Mouse (Mus musculus) forebrain, embryonic 11.5 days (tissue): ENCODE data around the gene Cherp. TPM values are rescaled to one million over a fixed set of nuclear protein-coding genes. Genes with fewer than 3 reads are reported as not detected.

Source experiments
- ATAC-seq: fragments of 200-750 bp; cut with Nextera tagmentation; replicated peaks from 2 replicates; pipeline ENCODE4 v1.8.0; 2017; ENCODE audit warnings: moderate TSS enrichment; ENCODE audit not compliant: low FRiP score
- DNase-seq: peaks from one replicate; pipeline ENCODE4 v3.0.0-alpha.2; 2017; ENCODE audit warnings: low spot score
- H3K27ac ChIP-seq: fragments of 300-500 bp; sonication (generic); 2 replicates; pipeline ENCODE4 v1.5.1; 2014; ENCODE audit warnings: low read depth, low read length
- H3K27me3 ChIP-seq: fragments of 300-500 bp; sonication (generic); 2 replicates; pipeline ENCODE4 v1.6.1; 2014; ENCODE audit warnings: mild to moderate bottlenecking, low read length, mixed read lengths; ENCODE audit not compliant: control insufficient read depth, insufficient read depth
- H3K36me3 ChIP-seq: fragments of 300-500 bp; sonication (generic); 2 replicates; pipeline ENCODE4 v1.6.1; 2014; ENCODE audit warnings: mild to moderate bottlenecking, low read length, moderate library complexity, mixed read lengths; ENCODE audit not compliant: control insufficient read depth, insufficient read depth
- H3K4me1 ChIP-seq: fragments of 300-500 bp; sonication (generic); replicated peaks from 2 replicates; pipeline ENCODE4 v1.6.1; 2014; ENCODE audit warnings: low read length, mixed read lengths; ENCODE audit not compliant: control insufficient read depth, insufficient read depth
- H3K4me2 ChIP-seq: fragments of 300-500 bp; sonication (generic); 2 replicates; pipeline ENCODE4 v1.6.1; 2014; ENCODE audit warnings: low read depth, mild to moderate bottlenecking, low read length, moderate library complexity, mixed read lengths; ENCODE audit not compliant: severe bottlenecking
- H3K4me3 ChIP-seq: fragments of 300-500 bp; sonication (generic); 2 replicates; pipeline ENCODE4 v1.5.1; 2014; ENCODE audit warnings: low read depth, low read length
- H3K9ac ChIP-seq: fragments of 300-500 bp; sonication (generic); 2 replicates; pipeline ENCODE4 v1.6.1; 2014; ENCODE audit warnings: low read length
- H3K9me3 ChIP-seq: fragments of 300-500 bp; sonication (generic); 2 replicates; pipeline ENCODE4 v1.6.1; 2016; ENCODE audit warnings: low read length, mixed read lengths; ENCODE audit not compliant: control insufficient read depth
- WGBS: fragments of 180-500 bp; shearing (Covaris S2); extraction: QIAGEN DNeasy Blood & Tissue Kit; methylation state at CpG from one replicate; pipeline ENCODE4 v1.1.7; 2014; 5-methylcytosine and 5-hydroxymethylcytosine counted together
- polyA plus RNA-seq: library from polyadenylated mRNA; unstranded; fragments of >200 nt; fragmentation: Nextera tagmentation; extraction: Ambion mirVana; gene quantifications from 2 replicates; pipeline ENCODE4 v1.2.1, GENCODE M21; 2014

Gene Cherp
- polyA plus RNA-seq, 1 experiment from 2014 or later = 107 TPM

DNA sequence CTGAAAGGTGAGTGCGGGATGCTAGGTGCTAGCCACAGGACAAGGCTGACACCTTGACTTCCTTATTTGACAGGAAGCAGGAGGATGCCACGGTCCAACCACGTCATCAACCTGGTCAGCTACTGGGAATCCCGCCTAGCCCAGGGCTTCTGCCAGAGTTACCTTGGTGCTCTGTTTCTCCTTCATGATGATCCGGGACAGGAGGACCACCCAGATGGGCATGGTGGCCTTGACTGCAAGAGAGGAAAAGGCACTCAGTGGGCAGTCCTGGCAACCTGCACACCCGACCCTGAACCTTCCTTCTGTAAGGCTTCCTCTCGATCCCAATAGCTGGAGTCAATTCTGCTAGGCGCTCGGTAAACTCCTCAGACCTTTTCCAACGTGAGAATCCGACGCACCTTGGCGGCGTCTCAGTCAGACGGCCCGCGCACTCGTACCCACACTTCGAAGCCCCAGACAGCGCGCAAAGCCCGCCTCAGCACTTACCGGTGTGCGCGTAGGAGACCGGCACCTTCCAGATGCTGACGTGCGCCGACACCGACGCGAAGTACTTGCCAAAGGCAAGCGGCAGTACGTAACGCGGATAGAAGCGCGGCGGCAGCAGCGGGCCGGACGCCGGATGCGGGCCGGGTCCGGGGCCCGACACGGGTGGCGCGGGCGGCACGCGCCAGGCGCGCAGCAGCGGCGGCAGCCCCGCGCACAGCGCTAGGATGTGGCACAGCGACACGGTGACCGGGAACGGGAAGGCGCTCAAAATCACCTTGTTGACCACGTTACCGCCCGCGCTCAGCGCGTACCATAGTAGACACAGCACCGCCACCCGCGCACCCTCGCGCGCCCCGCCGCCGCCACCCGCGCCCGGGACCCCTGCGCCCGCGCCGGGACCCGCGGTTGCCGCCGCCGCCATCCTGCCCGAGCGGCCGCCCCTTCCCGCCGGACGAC lies 16.9 kb upstream of the Cherp start, which contains the start of gene Slc35e1:
Slc35e1 (minus strand) TSS at position 935 of the 942 bp plus-strand sequence.
- peaks cover 9% of the 10 kb centered on the region; the same call in 1 of the 2 replicates for H3K4me1 ChIP-seq
- ATAC-seq (peak; percentile 67), DNase-seq (no peak)
- H3K27ac ChIP-seq = peak within 1 kb of the TSS; percentile 37
- H3K27me3 ChIP-seq = no peaks in the 10 kb centered on the region
- H3K9me3 ChIP-seq = no peaks in the 10 kb centered on the region
- WGBS = under 1% methylated on average over 90 of the region's 98 CpGs
- H3K36me3 ChIP-seq = peaks cover 2% of the 10 kb centered on the region; the same call in 1 of the 2 replicates
- peak within 1 kb of the TSS; percentile 84 for H3K9ac ChIP-seq
- H3K4me3 ChIP-seq = peak within 1 kb of the TSS; percentile 86
- peak within 1 kb of the TSS; percentile 91 for H3K4me2 ChIP-seq

DNA sequence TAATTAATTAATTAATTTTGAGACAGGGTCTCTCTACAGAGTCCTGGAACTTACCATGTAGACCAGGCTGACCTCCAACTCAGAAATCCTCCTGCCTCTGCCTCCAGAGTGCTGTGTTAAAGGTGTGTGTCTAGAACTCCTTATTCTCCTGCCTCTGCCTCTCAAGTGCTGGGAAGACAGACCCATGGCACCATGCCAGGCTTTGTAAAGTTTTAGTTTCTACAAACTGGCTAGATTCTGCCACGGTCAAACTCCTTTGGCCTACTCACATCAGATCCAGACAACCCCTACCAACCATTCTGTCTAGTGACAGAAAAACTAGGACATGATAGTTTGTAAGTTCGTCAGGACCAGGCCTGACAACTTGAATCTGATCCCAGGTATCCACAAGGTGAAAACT lies 16.0 kb upstream of the Cherp start:
- peak overlapping the region; percentile 91; the same call in 1 of the 2 replicates for H3K4me2 ChIP-seq
- DNase-seq (no peak), ATAC-seq (no peak)
- H3K4me3 ChIP-seq = no peak overlapping the region
- peaks cover 2% of the 10 kb centered on the region; the same call in 1 of the 2 replicates for H3K36me3 ChIP-seq
- peaks cover 9% of the 10 kb centered on the region; the same call in 1 of the 2 replicates for H3K4me1 ChIP-seq
- H3K9me3 ChIP-seq = no peaks in the 10 kb centered on the region
- H3K27ac ChIP-seq = no peak overlapping the region
- no peak overlapping the region for H3K9ac ChIP-seq
- WGBS = 79% methylated on average over 2 of the region's 2 CpGs
- no peaks in the 10 kb centered on the region for H3K27me3 ChIP-seq

DNA sequence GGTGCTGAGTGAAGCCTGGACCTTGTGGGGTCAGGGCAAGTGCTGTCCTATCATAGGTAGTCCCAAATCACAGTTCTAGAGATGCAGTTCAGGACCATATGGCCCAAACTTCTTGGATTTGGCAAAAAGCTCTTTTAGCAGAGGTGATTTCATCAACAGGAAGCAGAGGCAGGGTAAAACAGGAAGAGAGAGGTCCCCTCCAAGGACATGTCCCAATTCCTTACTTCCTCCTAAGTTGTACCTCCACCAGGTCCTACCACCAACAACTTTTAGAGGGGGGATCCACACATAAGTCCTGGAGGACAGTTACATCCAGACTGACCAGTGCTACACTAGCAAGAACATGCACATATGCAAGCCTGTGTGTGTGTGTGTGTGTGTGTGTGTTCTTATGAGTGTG lies 12.0 kb upstream of the Cherp start:
- no peak overlapping the region for H3K4me2 ChIP-seq
- H3K27ac ChIP-seq = no peak overlapping the region
- ATAC-seq = no peak
- peaks cover 4% of the 10 kb centered on the region; the same call in 1 of the 2 replicates for H3K36me3 ChIP-seq
- no peak for DNase-seq
- H3K9ac ChIP-seq = no peak overlapping the region
- no peaks in the 10 kb centered on the region for H3K27me3 ChIP-seq
- H3K4me3 ChIP-seq = no peak overlapping the region
- no peaks in the 10 kb centered on the region for H3K9me3 ChIP-seq
- H3K4me1 ChIP-seq = peaks cover 4% of the 10 kb centered on the region; the same call in 1 of the 2 replicates

DNA sequence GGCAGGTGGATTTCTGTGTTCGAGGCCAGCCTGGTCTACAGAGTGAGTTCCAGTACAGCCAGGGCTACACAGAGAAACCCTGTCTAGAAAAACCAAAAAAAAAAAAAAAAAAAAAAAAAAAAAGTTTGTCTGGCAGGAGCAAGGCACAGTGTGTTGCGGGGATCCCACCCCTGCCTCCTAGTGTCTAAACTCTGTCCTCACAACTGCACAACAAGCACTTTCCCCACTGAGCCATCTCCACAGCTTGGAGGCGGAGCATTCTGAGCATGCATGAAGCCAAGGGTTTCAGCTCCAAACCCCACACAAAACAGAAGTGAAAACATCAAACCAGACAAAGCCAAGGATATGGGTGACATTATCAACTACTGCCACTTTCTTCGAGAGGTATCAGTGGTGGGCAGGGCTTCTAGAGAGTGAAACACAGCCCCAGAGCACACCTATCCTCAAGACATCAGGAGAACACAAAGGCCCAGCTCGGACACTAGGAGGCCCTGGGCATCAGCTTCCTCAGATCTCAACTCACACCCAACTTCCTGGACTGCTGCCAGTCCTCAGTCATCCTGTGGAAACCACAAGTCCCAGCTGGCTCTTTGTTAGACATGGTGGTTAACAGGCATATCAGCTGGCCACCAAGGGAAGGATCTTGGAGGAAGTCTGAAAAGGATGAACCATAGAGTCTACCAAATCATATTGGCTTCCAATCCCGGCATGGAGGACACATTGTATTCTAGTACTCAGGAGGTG lies 10.6 kb upstream of the Cherp start:
- DNase-seq (no peak), ATAC-seq (no peak)
- no peak overlapping the region for H3K27ac ChIP-seq
- H3K9ac ChIP-seq = no peak overlapping the region
- WGBS = 81% methylated on average over 6 of the region's 6 CpGs
- no peaks in the 10 kb centered on the region for H3K9me3 ChIP-seq
- H3K4me3 ChIP-seq = no peak overlapping the region
- no peaks in the 10 kb centered on the region for H3K27me3 ChIP-seq
- no peaks in the 10 kb centered on the region for H3K4me1 ChIP-seq
- H3K4me2 ChIP-seq = no peak overlapping the region
- peaks cover 4% of the 10 kb centered on the region; the same call in 1 of the 2 replicates for H3K36me3 ChIP-seq

DNA sequence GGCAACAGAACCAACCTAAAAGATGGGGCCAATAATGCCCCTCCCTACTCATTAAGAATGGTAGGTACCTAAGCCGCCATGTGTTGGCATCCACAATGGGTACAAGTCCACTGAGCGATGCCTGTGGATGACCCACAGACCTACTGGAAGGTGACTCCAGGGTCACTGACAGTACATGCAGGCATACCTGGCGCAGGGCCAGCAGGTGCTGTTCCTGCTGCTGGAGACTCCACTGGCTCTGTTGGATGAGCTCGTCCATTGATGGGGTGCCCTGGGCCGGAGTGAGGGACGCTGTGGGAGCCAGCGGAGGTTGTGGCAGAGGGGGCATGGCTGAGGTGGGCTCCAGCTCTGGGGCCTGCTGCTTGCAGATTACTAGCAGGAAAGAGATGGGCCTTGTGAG lies 4.3 kb downstream of the Cherp start:
- DNase-seq (no peak), ATAC-seq (no peak)
- Histone ChIP-seq H3K36me3 (peaks cover 42% of the 10 kb centered on the region), H3K27ac (no peak overlapping the region), H3K4me1 (peaks cover 4% of the 10 kb centered on the region; the same call in 1 of the 2 replicates), H3K9me3 (no peaks in the 10 kb centered on the region), H3K4me3 (no peak overlapping the region), H3K27me3 (no peaks in the 10 kb centered on the region), H3K4me2 (no peak overlapping the region), H3K9ac (no peak overlapping the region)
- 91% methylated on average over 7 of the region's 7 CpGs for WGBS

DNA sequence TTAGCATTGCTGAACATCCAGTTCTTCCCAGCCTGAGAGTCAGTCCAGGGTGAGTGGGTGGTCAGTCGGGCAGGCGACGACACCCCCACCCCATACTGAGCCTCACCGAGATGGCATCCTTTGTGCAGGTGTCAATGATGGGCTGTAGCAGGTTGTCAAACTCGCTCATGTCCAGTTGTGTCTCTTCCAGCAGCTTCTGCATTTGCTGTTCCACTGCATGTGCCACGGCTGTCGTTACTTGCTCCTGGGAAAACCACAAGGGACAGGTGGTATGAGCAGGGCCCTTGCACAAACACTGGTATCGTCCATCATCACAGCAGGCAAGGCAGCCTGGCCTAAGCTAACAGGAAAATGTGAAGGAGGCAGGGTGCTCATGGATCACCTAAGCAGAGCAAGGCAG lies 5.0 kb downstream of the Cherp start:
- Histone ChIP-seq H3K27me3 (no peaks in the 10 kb centered on the region), H3K27ac (no peak overlapping the region), H3K36me3 (peaks cover 45% of the 10 kb centered on the region), H3K4me3 (no peak overlapping the region), H3K4me2 (no peak overlapping the region), H3K9me3 (no peaks in the 10 kb centered on the region), H3K9ac (no peak overlapping the region), H3K4me1 (peaks cover 4% of the 10 kb centered on the region; the same call in 1 of the 2 replicates)
- 92% methylated on average over 8 of the region's 8 CpGs for WGBS
- no peak for ATAC-seq
- DNase-seq = no peak

DNA sequence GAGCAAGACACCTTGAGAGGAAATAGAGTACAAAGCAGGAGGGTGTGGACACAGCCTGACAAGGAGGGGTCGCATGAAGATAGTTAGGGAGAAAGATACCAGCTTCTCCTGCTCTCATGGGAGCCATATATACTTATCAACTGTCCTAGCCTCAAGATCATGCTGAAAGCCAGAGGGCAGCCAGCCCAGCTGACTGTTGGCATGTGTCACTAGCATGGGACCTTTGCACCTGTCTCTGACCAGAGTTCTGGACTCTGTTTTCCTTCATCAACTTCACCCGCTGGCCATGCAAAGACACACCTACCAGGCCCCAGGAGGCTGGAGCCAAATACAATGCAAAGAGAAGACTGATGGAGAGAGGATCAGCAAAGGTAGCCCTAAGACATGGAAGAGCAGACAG lies 5.8 kb downstream of the Cherp start:
- Histone ChIP-seq H3K27ac (no peak overlapping the region), H3K4me3 (no peak overlapping the region), H3K4me1 (peaks cover 4% of the 10 kb centered on the region; the same call in 1 of the 2 replicates), H3K36me3 (peaks cover 49% of the 10 kb centered on the region), H3K4me2 (no peak overlapping the region), H3K9ac (no peak overlapping the region), H3K27me3 (no peaks in the 10 kb centered on the region), H3K9me3 (no peaks in the 10 kb centered on the region)
- DNase-seq = no peak
- ATAC-seq = no peak
- 95% methylated on average over 2 of the region's 2 CpGs for WGBS

DNA sequence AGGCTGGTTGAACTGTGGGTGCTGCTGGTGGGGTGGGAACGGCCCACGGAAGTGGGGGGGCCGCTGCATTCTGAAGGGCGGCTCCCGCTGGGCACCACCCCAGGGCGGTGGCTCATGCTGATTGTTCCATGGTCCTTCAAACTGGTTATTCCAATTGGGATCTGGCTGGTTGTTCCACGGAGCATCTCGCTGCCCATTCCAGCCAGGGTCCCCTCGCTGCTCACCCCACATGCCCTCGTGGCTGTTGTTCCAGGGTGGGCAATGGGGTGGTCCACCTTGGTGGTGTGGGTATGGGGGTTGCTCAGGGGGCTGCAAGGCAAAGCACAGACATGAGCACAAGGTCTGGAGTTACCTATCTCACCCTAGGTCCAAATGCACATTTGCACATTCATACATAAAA lies 10.8 kb downstream of the Cherp start:
- 96% methylated on average over 10 of the region's 10 CpGs for WGBS
- ATAC-seq = no peak
- Histone ChIP-seq H3K4me3 (no peak overlapping the region), H3K9ac (no peak overlapping the region), H3K27me3 (no peaks in the 10 kb centered on the region), H3K27ac (no peak overlapping the region), H3K36me3 (peaks cover 69% of the 10 kb centered on the region), H3K4me2 (no peak overlapping the region), H3K4me1 (no peaks in the 10 kb centered on the region), H3K9me3 (no peaks in the 10 kb centered on the region)
- DNase-seq = no peak
